Mouse (Mus musculus) adrenal gland, adult 18-20 months (tissue): Measurements from ENCODE around the gene Egfr. TPM values are rescaled to one million over a fixed set of nuclear protein-coding genes. Genes with fewer than 3 reads are reported as not detected.

ENCODE experiments used
- DNase-seq, 2 experiments: peaks; one replicate each; pipeline ENCODE4 v3.0.0; 2021 to 2022; ENCODE audit warnings: low spot score in 2 of 2
- total RNA-seq, 2 experiments: library from RNA; stranded (reverse); gene quantifications; 1 replicate in 1 of 2; 2 replicates in 1 of 2; pipeline ENCODE4 v1.2.3; 2021

The Egfr gene
- total RNA-seq, 2 experiments from 2014 or later, result 10.4 to 11.8 TPM

DNA sequence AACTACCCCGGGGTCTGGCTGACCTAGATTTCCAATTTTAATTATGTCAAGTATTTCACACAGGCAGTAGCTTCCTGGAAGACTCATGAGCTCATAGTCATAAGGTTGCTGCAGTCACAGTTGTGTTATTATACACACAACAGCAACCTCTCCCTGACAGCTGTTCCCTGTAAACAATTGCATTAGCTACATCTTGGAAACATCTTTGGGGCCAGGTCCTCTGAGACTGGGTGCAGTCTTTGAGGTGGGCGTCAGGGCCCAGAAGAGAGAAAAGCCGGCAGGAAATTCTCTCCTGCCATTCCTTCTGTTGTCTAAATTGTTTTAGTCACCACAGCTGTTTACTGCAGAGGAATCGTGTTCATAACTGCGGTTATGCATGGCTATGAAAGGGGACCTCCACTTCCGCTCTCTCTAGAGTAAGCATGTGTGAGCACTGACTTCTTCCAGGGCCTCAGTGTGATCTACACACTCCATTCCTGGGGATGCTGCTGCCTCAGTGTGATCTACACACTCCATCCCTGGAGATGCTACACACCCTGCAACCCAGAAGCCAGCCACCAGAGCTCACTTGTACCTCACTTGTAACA, 69.8 kb downstream of the Egfr start:
- DNase-seq, result no peak

DNA sequence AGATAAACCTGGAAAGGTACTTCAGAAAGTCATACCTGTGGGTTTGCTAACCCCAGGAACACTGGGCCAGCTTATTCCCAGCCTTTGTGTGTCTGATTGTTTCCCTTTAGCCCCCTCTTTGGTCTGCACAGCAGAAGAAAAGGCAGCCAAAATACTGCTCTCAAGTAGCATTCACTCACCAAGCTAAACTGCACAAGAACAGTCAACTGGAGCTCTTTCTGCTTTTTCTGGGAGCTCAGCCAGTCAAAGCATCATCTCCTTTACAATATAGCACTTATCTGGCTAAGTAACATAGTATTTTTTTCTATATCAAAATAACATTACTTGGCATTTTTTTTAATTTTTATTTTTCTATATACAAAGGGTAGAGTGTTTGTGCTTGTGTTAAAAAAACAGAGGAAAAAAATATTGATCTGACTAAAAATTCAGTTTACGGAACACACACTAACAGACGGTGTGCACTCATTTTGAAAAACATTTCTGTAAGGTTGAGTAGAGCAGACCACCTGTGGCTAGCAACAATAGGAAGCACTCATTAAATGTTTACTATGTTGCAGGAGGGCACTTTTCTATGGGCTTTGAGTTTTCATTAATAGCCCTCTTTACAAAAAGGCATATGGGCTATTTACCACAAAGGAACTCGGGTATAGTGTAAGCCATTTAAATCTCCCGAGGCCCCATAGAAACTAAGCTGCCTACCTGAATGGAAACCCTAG, 72.0 kb downstream of the Egfr start:
- DNase-seq, result no peak

- no peak for DNase-seq
Observed at GRCm38 (mm10) chr11:16829468-16829867, 77.5 kb downstream of the Egfr start.

DNA sequence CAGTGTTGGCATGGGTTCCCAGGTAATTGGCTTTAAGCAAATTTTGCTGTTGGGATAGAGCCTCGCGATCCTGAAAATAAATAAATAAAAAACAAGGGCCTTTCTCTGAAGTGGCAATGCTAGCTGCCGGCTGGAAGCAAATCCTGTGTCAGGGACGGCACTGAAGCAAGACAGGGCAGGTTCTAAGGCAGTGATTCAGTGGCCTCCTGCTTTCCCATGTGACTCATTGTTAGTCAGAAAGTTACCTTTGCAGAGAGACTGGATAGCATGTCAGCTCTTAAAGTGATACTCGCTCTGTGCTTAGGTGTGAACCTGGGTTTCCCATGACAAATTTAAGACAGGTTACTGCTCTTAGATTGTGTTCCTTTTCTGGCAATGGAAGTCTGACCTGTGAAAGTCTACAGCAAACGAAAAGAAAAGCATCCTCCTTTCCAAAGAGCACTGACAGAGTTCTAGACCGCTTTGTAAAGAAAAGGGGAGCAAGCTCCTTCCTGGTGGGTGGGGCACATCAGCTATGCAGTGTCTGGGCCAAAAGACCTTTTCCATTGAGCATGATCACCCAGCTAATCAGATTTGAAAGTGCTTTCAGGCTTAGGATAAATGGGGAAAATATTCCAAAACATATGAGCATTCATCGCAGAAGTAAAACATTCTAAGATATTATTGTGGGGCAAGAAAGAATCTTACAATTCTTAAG, 78.7 kb downstream of the Egfr start:
- no peak for DNase-seq

GRCm38 (mm10) chr11:16831974-16832464, 80.0 kb downstream of the Egfr start:
- DNase-seq, result no peak

DNA sequence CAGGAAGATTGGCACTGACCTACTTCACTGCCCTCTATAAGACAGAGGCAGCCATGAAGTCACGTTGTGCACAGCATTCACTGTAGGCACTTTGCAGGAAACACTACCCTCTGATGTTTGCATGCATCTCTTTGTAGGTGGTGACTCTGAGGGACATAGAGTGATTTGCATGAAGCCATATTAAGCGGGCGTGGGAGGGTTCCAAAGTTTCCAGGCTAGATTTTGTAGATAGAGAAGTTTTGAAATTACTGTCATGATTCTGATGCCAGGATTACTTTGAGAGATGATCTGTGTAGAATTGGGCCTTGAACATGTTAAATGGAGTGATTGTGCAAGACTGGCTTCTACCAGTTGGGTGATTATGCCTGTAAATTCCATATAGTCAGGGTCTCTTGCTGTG, 86.8 kb downstream of the Egfr start:
- DNase-seq, result no peak

GRCm38 (mm10) chr11:16842924-16843323, 90.9 kb downstream of the Egfr start:
- DNase-seq, result no peak

GRCm38 (mm10) chr11:16843889-16844568, 92.0 kb downstream of the Egfr start:
- DNase-seq, result no peak

GRCm38 (mm10) chr11:16848881-16849280, 96.9 kb downstream of the Egfr start:
- no peak for DNase-seq

DNA sequence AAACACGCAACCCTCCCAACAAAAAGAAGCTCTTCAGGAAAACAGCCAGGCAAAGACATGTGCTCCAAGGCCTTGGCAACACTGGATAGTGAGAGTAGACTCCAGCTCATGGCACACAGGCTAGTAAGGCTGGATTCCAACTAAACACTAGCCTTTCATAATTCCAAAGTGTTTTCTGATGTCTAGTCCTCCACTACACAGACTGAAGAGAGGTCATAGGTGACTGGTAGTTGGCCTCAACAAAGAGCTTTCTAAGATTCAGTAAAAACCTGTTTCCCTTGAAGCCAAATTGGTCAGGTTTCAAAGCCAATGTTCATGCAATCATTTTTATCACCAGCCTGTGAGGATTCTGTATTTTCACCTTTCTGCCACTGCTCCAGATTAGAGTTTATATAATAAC, 99.4 kb downstream of the Egfr start:
- DNase-seq, result no peak

DNA sequence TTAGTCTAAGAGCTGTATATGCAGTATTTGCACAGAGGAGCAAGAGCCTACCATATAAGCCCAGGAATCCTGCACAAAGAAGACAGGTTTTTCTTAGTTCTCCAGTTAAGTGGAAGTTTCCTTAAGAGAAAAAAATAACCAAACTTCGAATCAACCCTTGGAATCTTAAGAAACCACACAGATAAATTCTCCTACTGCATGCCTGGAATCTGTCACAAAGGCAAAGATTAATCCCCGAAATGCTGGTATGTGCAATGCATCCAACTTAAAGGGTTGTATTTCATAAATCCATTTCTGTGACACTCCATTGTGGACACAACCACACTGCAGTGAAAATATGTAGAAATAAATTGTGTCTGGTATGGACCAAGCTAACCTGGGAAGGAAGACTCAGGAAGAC, 102.1 kb downstream of the Egfr start:
- DNase-seq, result no peak

- DNase-seq, result no peak
Observed at GRCm38 (mm10) chr11:16857346-16857745, 105.3 kb downstream of the Egfr start.

DNA sequence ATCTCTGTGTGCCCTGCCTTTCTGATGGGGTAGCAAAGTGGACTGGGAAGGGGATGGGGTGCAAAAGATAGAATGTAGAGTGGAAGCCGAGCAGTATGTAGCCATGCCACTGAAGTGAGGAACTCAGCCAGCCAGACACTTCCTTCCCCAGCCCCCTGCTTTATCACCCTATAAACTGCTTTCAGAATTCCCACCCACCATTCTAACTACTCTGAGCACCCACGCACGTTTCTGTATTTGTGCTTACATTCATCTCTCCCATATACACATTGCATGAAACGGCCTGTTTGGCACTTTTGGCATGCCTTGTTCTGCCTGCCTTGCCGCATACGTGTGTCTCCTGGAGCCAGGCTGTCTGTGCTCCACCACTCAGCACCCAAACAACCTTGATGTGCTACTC, 109.0 kb downstream of the Egfr start:
- DNase-seq, result no peak

- no peak for DNase-seq
Observed at GRCm38 (mm10) chr11:16863547-16863946, 111.5 kb downstream of the Egfr start.

DNA sequence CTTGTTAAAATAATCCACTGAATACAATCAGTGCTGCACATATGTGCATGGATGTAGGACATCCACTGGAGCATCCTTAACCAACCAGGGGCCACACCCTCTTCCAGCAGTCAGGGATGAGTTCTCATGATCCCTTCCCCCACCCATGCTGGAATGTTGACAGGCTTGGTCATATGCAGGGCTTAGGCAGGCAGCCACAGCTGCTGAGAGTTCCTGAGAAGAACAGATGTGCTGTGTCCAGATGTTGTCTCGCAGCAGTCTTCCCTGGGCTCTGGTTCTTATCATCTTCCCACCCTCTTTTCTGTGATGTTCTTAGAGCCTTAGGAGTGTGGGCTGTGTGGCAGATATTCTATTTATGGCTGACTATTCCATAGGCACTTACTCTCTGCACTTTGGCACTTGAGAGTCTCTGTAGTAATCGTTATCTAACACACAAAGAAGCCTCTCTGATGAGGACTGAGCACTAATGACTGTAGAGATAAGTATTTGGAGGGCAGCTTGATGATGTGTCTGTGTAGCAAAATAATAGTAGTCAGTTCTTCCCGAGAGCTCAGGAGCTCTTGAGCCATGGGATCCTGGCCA, 113.1 kb downstream of the Egfr start:
- DNase-seq, result no peak

- DNase-seq, result no peak
Observed at GRCm38 (mm10) chr11:16868051-16868450, 116.0 kb downstream of the Egfr start.

GRCm38 (mm10) chr11:16869506-16869905, 117.5 kb downstream of the Egfr start:
- no peak for DNase-seq

GRCm38 (mm10) chr11:16871120-16871519, 119.1 kb downstream of the Egfr start:
- peak; percentile 8 to 27 for DNase-seq

GRCm38 (mm10) chr11:16877676-16878378, 125.8 kb downstream of the Egfr start:
- DNase-seq, result peak in 1 of 2 experiments; percentile 18

DNA sequence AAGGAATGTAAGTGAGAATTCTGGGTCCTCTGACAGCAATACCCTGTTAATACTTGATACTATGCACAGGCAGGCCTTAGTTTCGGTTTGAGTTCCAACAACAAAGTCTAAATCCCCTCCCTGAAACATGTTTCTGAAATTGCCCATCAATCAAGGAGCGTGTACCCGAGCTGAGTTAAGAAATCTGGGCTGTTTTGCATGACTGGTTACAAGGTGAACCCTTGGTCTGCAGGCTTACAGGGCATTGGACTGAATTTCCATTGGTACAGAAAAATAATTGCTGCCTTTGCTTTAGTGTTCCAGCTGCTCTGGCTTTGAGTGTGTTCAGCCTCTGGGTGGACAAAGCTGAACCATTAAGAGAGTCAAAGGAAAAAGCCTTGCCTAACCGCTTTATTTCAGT, 129.9 kb downstream of the Egfr start:
- DNase-seq, result no peak

- no peak for DNase-seq
Observed at GRCm38 (mm10) chr11:16886152-16886551, 134.1 kb downstream of the Egfr start.
